Mouse (Mus musculus) CH12.LX (cell line): Measurements from ENCODE around the gene Dtl. TPM values are rescaled to one million over a fixed set of nuclear protein-coding genes. Genes with fewer than 3 reads are reported as not detected.

ENCODE experiments used
- DNase-seq: peaks from one replicate; pipeline ENCODE4 v3.0.0-alpha.2; 2013; ENCODE audit errors: extremely low read depth
- H3K27ac ChIP-seq: 2 replicates; pipeline ENCODE4 v1.5.1; 2012; ENCODE audit warnings: low read depth, mild to moderate bottlenecking, control low read depth, moderate library complexity; ENCODE audit not compliant: insufficient read depth
- H3K27me3 ChIP-seq: replicated peaks from 2 replicates; pipeline ENCODE3; 2012; ENCODE audit warnings: inconsistent platforms
- H3K36me3 ChIP-seq, 2 experiments: replicated peaks in 1 of 2; 2 replicates each; pipeline versions ENCODE3 to v1.6.1; 2012; ENCODE audit warnings: inconsistent platforms in 1 of 2, low read length in 1 of 2, mild to moderate bottlenecking in 1 of 2, mixed read lengths in 1 of 2, moderate library complexity in 1 of 2; ENCODE audit not compliant: control insufficient read depth in 1 of 2, insufficient read depth in 1 of 2
- H3K4me1 ChIP-seq, 2 experiments: 2 replicates each; pipeline ENCODE4 v1.6.1; 2012; ENCODE audit warnings: inconsistent platforms in 1 of 2, moderate library complexity in 1 of 2; ENCODE audit not compliant: insufficient read depth in 2 of 2, control insufficient read depth in 1 of 2
- H3K4me2 ChIP-seq: 2 replicates; pipeline ENCODE4 v1.6.1; 2012; ENCODE audit warnings: low read depth, mild to moderate bottlenecking, control low read depth; ENCODE audit not compliant: poor library complexity, insufficient read depth, severe bottlenecking
- H3K4me3 ChIP-seq, 3 experiments: fragments of 150-350 bp in 1 of 3; sonication (generic) in 1 of 3; replicated peaks in 1 of 3; 2 replicates each; pipeline versions ENCODE3 to v1.5.1; 2011 to 2012; ENCODE audit warnings: low read depth in 2 of 3, low read length in 2 of 3, mild to moderate bottlenecking in 2 of 3, moderate library complexity in 2 of 3, control low read depth in 1 of 3, improper control_type of control experiment in 1 of 3, inconsistent platforms in 1 of 3, mixed read lengths in 1 of 3; ENCODE audit not compliant: poor library complexity in 1 of 3
- H3K79me2 ChIP-seq: replicated peaks from 2 replicates; pipeline ENCODE4 v1.6.1; 2012; ENCODE audit warnings: mild to moderate bottlenecking, moderate library complexity; ENCODE audit not compliant: control insufficient read depth, poor library complexity, insufficient read depth, severe bottlenecking; ENCODE audit errors: extremely low read depth
- H3K9ac ChIP-seq: 2 replicates; pipeline ENCODE4 v1.6.1; 2012; ENCODE audit warnings: low read depth, mild to moderate bottlenecking, control low read depth, moderate library complexity; ENCODE audit not compliant: insufficient read depth
- H3K9me3 ChIP-seq: replicated peaks from 2 replicates; pipeline ENCODE3; 2012; ENCODE audit warnings: low read length, inconsistent platforms, mixed read lengths
- CHD1 ChIP-seq: IDR thresholded peaks from 2 replicates; pipeline ENCODE4 v1.6.1; 2012; ENCODE audit warnings: low read depth, low read length, improper control_type of control experiment, inconsistent platforms
- CHD2 ChIP-seq: IDR thresholded peaks from 2 replicates; pipeline ENCODE4 v1.6.1; 2011; ENCODE audit warnings: low read length, improper control_type of control experiment
- CTCF ChIP-seq, 2 experiments: IDR thresholded peaks in 1 of 2; conservative IDR thresholded peaks in 1 of 2; 2 replicates each; pipeline ENCODE4 v1.5.1; 2011 to 2012; ENCODE audit warnings: low read depth in 2 of 2, low read length in 2 of 2, improper control_type of control experiment in 1 of 2, inconsistent platforms in 1 of 2, mild to moderate bottlenecking in 1 of 2, moderate library complexity in 1 of 2
- E2F4 ChIP-seq: IDR thresholded peaks from 2 replicates; pipeline ENCODE4 v1.6.1; 2011; ENCODE audit warnings: low read depth, low read length, improper control_type of control experiment; ENCODE audit not compliant: insufficient replicate concordance
- ETS1 ChIP-seq: conservative IDR thresholded peaks from 2 replicates; pipeline ENCODE4 v1.6.1; 2012; ENCODE audit warnings: low read depth, mild to moderate bottlenecking, inconsistent platforms, low read length, improper control_type of control experiment, moderate library complexity
- GABPA ChIP-seq: IDR thresholded peaks from 2 replicates; pipeline ENCODE4 v1.6.1; 2012; ENCODE audit warnings: low read depth, low read length, improper control_type of control experiment, inconsistent platforms; ENCODE audit not compliant: insufficient replicate concordance
- IRF4 ChIP-seq: IDR thresholded peaks from 2 replicates; pipeline ENCODE4 v1.6.1; 2014; ENCODE audit warnings: low read depth, mild to moderate bottlenecking, inconsistent platforms, low read length, improper control_type of control experiment
- JUN ChIP-seq: IDR thresholded peaks from 2 replicates; pipeline ENCODE4 v1.6.1; 2011; ENCODE audit warnings: low read depth, mild to moderate bottlenecking, low read length, improper control_type of control experiment, moderate library complexity; ENCODE audit not compliant: insufficient read depth
- JUND ChIP-seq: conservative IDR thresholded peaks from 2 replicates; pipeline ENCODE4 v1.6.1; 2011; ENCODE audit warnings: low read depth, low read length, improper control_type of control experiment
- KAT2A ChIP-seq: IDR thresholded peaks from 2 replicates; pipeline ENCODE4 v1.6.1; 2012; ENCODE audit warnings: low read length, improper control_type of control experiment, inconsistent platforms; ENCODE audit not compliant: insufficient replicate concordance
- MAX ChIP-seq: IDR thresholded peaks from 2 replicates; pipeline ENCODE4 v1.6.1; 2011; ENCODE audit warnings: low read length, improper control_type of control experiment
- MAZ ChIP-seq: IDR thresholded peaks from 2 replicates; pipeline ENCODE4 v1.6.1; 2012; ENCODE audit warnings: low read depth, mild to moderate bottlenecking, inconsistent platforms, low read length, improper control_type of control experiment, moderate library complexity
- MXI1 ChIP-seq: IDR thresholded peaks from 2 replicates; pipeline ENCODE4 v1.6.1; 2011; ENCODE audit warnings: mild to moderate bottlenecking, low read depth, low read length, improper control_type of control experiment
- NELFE ChIP-seq: IDR thresholded peaks from 2 replicates; pipeline ENCODE4 v1.6.1; 2011; ENCODE audit warnings: low read depth, low read length, improper control_type of control experiment
- PAX5 ChIP-seq: IDR thresholded peaks from 2 replicates; pipeline ENCODE4 v1.6.1; 2012; ENCODE audit warnings: low read length, inconsistent platforms, mixed read lengths
- POLR2A ChIP-seq: IDR thresholded peaks from 2 replicates; pipeline ENCODE4 v1.6.1; 2011; ENCODE audit warnings: low read depth, mild to moderate bottlenecking, improper control_type of control experiment, low read length
- POLR2AphosphoS2 ChIP-seq: IDR thresholded peaks from 2 replicates; pipeline ENCODE4 v1.6.1; 2011; ENCODE audit warnings: low read depth, low read length, improper control_type of control experiment
- RCOR1 ChIP-seq: conservative IDR thresholded peaks from 2 replicates; pipeline ENCODE4 v1.6.1; 2012; ENCODE audit warnings: low read depth, mild to moderate bottlenecking, inconsistent platforms, low read length, improper control_type of control experiment
- SMC3 ChIP-seq: IDR thresholded peaks from 2 replicates; pipeline ENCODE4 v1.6.1; 2011; ENCODE audit warnings: low read depth, low read length, improper control_type of control experiment
- TBP ChIP-seq: conservative IDR thresholded peaks from 2 replicates; pipeline ENCODE4 v1.6.1; 2011; ENCODE audit warnings: low read depth, low read length, improper control_type of control experiment
- TCF12 ChIP-seq: IDR thresholded peaks from 2 replicates; pipeline ENCODE4 v1.6.1; 2014; ENCODE audit warnings: low read depth, mild to moderate bottlenecking, inconsistent platforms, low read length, improper control_type of control experiment
- UBTF ChIP-seq: IDR thresholded peaks from 2 replicates; pipeline ENCODE4 v1.6.1; 2012; ENCODE audit warnings: low read depth, mild to moderate bottlenecking, inconsistent platforms, low read length, improper control_type of control experiment, moderate library complexity
- USF1 ChIP-seq: IDR thresholded peaks from 2 replicates; pipeline ENCODE4 v1.6.1; 2014; ENCODE audit warnings: low read depth, mild to moderate bottlenecking, inconsistent platforms, low read length, improper control_type of control experiment
- USF2 ChIP-seq: conservative IDR thresholded peaks from 2 replicates; pipeline ENCODE4 v1.6.1; 2011; ENCODE audit warnings: low read depth, low read length, improper control_type of control experiment
- ZC3H11A ChIP-seq: IDR thresholded peaks from 2 replicates; pipeline ENCODE4 v1.6.1; 2012; ENCODE audit warnings: low read depth, mild to moderate bottlenecking, inconsistent platforms, low read length, improper control_type of control experiment
- ZNF384 ChIP-seq: IDR thresholded peaks from 2 replicates; pipeline ENCODE4 v1.6.1; 2012; ENCODE audit warnings: low read depth, low read length, improper control_type of control experiment, inconsistent platforms
- dilution Hi-C: fragments of 300-500 bp; cut with MboI; formaldehyde crosslinking; loops from 2 replicates; pipeline ENCODE4 v1.14.3; 2020; ENCODE audit warnings: low sequenced_read_pairs; ENCODE audit not compliant: extremely low pct_unique_long_range_greater_than_20kb, extremely low pct_ligation_motif_present
- in situ Hi-C: fragments of 300-500 bp; cut with MboI; formaldehyde crosslinking; loops from 3 replicates; pipeline ENCODE4 v1.14.3; 2019; ENCODE audit warnings: low sequenced_read_pairs, low pct_ligation_motif_present, low pct_unique_long_range_greater_than_20kb, mixed read lengths
- polyA plus RNA-seq: library from polyadenylated mRNA; unstranded; fragments of >175 nt; gene quantifications from 2 replicates; pipeline ENCODE4 v1.2.1, GENCODE M21; 2012; ENCODE audit warnings: low read depth; ENCODE audit not compliant: insufficient read length
- total RNA-seq, 2 experiments: library from RNA; depleted of rRNA; stranded (reverse); fragments of 300-350 nt in 1 of 2; fragments of >200 nt in 1 of 2; gene quantifications; 2 replicates each; pipeline ENCODE4 v1.2.3; 2012 to 2014

The Dtl gene
- total and polyA plus RNA-seq, 3 experiments = 31.8 to 65.2 (median 37.9) TPM

DNA sequence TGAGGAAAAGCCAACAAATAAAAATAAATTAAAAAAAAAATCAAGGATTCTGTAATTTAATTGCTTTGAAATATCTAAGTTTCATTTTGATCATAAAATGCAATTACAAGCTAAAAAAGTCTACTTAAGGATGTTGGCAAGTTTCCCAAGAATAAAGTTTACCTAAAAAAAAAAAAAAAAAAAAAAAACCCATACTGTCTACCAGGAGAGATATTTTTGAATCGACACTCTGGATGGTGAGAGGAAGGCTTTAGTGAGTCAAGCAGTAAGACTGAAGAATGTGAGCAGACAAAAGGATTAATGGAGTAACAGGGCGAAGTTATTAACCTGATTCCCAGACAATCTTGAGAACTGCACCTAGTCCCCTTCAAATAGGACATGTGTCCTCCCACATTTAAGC, 35.0 kb downstream of the Dtl start:
- Histone ChIP-seq H3K4me1 (peaks cover 2 to 15% of the 10 kb centered on the region in 2 experiments; a peak in 3 of 4 replicates), H3K4me2 (no peak overlapping the region), H3K9me3 (no peaks in the 10 kb centered on the region), H3K9ac (no peak overlapping the region), H3K36me3 (peaks cover 50 to 89% of the 10 kb centered on the region in 2 experiments), H3K79me2 (peaks cover 11% of the 10 kb centered on the region; the same call in 1 of the 2 replicates), H3K4me3 (no peak overlapping the region), H3K27me3 (no peaks in the 10 kb centered on the region), H3K27ac (no peak overlapping the region)
- TF ChIP-seq ZNF384 (peak; percentile 54), MAZ (no peak)
- dilution Hi-C loops = no loop called here
- no peak for DNase-seq
- in situ Hi-C loops = loop anchor here (10.0 kb wide), 1 partner anchor 145 kb away; no protein-coding TSS in a partner anchor

DNA sequence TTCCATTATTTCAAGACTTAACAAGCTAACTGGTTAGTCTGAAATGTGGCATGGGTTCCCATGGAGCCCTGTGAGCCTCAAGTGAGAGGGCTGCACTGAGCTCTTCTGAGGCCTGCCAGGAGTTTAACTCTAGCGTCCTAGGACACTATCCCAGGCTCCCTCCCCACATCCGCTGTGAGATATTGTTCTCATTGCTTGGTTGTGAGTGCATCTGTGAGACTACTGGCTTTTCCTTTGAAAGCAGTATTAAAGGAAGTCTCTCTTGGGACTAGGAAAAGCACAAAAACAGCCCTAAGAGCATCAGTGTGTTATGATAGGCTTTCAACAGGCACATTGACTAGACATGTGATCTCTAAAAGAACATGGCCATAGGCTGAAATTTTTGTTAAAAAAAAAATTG, 40.4 kb downstream of the Dtl start:
- dilution Hi-C loops = no loop called here
- Histone ChIP-seq H3K36me3 (peaks cover 27 to 68% of the 10 kb centered on the region in 2 experiments), H3K27ac (no peak overlapping the region), H3K9me3 (no peaks in the 10 kb centered on the region), H3K79me2 (peaks cover 6% of the 10 kb centered on the region; the same call in 1 of the 2 replicates), H3K9ac (no peak overlapping the region), H3K4me3 (no peak overlapping the region), H3K4me1 (peaks cover 2 to 13% of the 10 kb centered on the region in 2 experiments; a peak in 3 of 4 replicates), H3K27me3 (no peaks in the 10 kb centered on the region)
- in situ Hi-C loops = no loop called here
- no peak for DNase-seq
- TF ChIP-seq RCOR1 (no peak), MXI1 (no peak), NELFE (no peak), PAX5 (no peak), POLR2A (no peak), ZC3H11A (no peak), MAX (no peak), SMC3 (no peak), CHD2 (no peak), UBTF (no peak), CTCF (conservative IDR thresholded peaks at IDR 0.05 in 1 of 2, IDR thresholded peaks at IDR 0.05 in 1 of 2; ENCODE audit: low read depth in 2 of 2, low read length in 2 of 2) (no peak)
- TF ChIP-seq, all 38 proteins: peak for 0
- H3K4me2 ChIP-seq = no peak overlapping the region

DNA sequence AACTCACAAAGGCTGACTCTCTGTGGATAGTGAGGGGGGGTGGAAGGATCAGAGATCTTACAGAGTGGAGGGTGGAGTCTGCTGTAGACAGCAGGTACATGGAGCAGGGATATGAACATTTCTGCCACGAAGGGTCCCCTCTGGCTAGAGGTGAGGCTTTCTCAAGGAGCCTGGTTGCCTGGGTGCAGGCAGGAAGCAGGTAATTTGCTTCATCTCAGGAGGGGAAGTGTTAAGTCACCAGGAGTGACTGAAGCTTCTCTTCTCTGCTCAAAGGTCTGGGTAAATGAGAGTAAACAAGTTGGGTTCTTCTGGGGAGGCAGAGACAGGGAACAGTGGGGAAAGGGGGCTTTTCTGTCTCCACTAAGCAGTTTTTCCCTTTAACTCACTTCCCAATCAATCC, 44.3 kb downstream of the Dtl start:
- no peak overlapping the region for H3K27ac ChIP-seq
- H3K4me3 ChIP-seq = no peak overlapping the region
- H3K9me3 ChIP-seq = no peaks in the 10 kb centered on the region
- dilution Hi-C loops (no loop called here), in situ Hi-C loops (no loop called here)
- no peaks in the 10 kb centered on the region for H3K79me2 ChIP-seq
- no peak overlapping the region for H3K9ac ChIP-seq
- no peak for DNase-seq
- H3K4me1 ChIP-seq = no peaks in the 10 kb centered on the region
- H3K4me2 ChIP-seq = no peak overlapping the region
- H3K36me3 ChIP-seq = peaks cover 8 to 34% of the 10 kb centered on the region in 2 experiments
- no peaks in the 10 kb centered on the region for H3K27me3 ChIP-seq
- no peak for TF ChIP-seq MXI1
- TF ChIP-seq RCOR1 = no peak
- no peak for TF ChIP-seq E2F4
- TF ChIP-seq ETS1 = no peak
- no peak for TF ChIP-seq USF1
- no peak for TF ChIP-seq CHD1
- no peak for TF ChIP-seq UBTF
- TF ChIP-seq ZNF384 = no peak
- no peak for TF ChIP-seq KAT2A
- no peak for TF ChIP-seq USF2
- TF ChIP-seq JUND = no peak
- TF ChIP-seq JUN = no peak
- TF ChIP-seq GABPA = no peak
- no peak for TF ChIP-seq POLR2AphosphoS2
- no peak for TF ChIP-seq IRF4
- no peak for TF ChIP-seq TCF12
- TF ChIP-seq TBP = no peak
- TF ChIP-seq ZC3H11A = no peak
- TF ChIP-seq MAX = no peak
